Mouse (Mus musculus): ENCODE measurements around the gene Ppfia4.

DNA sequence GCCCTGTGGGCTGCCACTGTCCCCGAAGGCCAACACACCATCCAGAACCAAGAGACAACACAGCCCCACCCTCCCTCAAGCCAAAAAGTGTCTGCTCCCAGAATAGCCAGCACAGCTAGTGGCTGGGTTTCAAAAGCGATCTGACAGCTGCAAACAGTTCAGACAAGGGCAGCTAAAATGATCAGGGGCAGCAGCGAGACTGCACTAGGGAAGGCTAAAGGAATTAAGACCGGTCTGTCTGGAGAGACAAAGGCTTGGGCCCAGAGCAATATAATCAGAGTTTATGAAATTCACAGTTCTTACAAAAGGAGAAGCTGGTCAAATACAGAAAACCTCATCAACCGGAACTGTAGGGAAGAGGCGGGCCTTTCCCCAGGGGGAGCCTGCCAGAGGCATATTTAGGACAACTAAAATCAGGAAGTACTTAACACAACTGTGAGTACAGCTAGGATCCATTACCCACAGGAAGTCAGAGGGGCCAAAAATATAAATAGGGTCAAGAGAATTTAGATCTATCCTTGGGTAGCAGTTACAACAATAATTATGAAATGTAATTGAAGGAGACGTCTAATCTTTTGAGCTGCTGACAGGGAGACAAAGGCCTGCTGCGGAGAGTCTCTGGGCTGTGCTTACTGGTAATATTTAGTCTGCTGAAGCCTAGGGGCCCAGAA is 30.0 kb downstream of the Ppfia4 start:
- TF ChIP-seq POLR2A (IDR thresholded peaks at IDR 0.05; ENCODE audit: insufficient read depth, low read length) (no peak), CTCF (IDR thresholded peaks at IDR 0.05; ENCODE audit: low read depth, low read length) (no peak), EP300 (IDR thresholded peaks at IDR 0.05; ENCODE audit: insufficient read depth, low read depth, low read length) (no peak)
